Mouse (Mus musculus): ENCODE results near the gene Gas1.

The Gas1 gene

GRCm38 (mm10) chr13:60173186-60173585 lies 4.0 kb downstream of the Gas1 start:
- DNase-seq (ENCODE audit: low spot score), result no peak

- DNase-seq (ENCODE audit: low spot score), result no peak
Observed at GRCm38 (mm10) chr13:60172366-60173017, 4.7 kb downstream of the Gas1 start.

DNA sequence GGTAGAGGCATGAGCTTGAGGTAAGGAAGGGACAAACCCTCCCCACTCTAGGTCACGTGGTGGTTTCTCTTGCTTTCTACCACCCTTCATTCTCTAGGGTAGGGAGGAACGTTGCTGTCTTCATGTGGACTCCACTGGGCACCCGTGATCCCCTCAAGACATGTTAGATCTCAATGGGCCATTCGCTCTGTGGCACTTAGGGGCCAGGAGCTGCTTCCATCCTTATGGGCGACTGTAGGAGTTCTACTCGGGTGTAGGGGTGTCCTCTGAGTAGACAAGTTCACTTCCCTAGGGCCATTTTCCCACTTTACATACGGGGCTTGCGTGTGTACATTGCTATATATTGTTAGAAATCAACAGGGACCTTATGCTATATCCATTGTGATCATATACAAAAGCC lies 5.4 kb downstream of the Gas1 start:
- DNase-seq (ENCODE audit: low spot score), result no peak

- DNase-seq (ENCODE audit: low spot score), result no peak
Observed at GRCm38 (mm10) chr13:60170898-60171715, 6.1 kb downstream of the Gas1 start.

GRCm38 (mm10) chr13:60169026-60169425 lies 8.1 kb downstream of the Gas1 start:
- no peak for DNase-seq (ENCODE audit: low spot score)

DNA sequence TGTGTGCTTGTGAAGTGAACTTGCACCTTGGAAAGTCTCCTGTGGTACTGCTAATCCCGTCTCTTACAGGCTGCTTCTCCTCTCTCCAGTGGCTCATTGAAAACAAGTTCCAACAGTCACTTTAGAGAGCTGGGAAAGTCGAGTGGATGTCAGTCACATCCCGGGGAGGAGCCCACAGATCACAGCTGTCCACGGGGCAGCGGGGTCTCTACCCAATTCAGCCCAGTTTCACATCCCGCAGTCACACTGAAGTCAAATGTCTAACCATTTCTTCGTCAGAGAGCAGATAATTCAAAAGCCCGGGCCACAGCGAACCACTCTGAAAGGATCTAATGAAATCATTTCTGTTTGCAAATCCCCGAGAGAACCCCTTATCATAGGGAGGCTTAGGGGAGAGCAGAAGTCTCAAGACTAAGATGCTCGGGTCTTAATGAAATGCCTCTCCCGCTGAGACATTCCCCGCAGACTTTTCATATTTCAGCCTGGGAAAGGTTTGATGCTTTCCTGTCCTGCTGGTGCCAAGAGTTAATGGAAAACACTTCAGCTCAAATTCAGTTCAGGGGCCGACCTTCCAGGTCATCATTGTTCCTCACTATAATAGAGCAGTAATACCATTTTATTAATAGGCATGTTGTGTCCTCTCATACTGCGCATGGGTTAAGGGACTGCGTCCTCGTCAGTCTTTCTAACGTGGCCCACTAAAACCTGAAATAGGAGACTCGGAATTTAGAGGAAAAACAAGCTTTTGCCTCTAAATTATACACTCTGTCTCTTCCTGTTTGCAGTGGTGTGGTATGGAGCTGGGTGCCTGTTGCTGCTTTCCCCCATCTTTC lies 20.7 kb downstream of the Gas1 start:
- no peak for DNase-seq (ENCODE audit: low spot score)

DNA sequence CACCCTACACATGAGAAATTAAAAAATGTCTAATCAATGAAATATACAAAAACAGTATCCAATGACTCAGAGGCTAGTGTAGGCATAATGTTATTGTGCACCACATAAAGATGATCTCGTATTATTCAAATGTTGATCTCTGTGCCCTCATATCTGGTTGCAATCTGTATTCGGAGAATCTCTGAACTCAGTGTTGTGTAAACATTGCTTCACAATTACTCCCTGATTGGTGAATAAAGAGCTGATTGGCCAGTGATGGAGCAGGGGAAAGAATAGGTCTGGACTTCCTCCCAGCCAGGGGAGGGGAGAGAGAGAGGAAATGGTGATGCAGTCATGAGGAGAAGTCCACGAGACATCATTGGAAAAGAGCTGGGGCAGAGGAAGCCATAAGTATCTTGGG lies 23.0 kb downstream of the Gas1 start:
- DNase-seq (ENCODE audit: low spot score), result no peak

DNA sequence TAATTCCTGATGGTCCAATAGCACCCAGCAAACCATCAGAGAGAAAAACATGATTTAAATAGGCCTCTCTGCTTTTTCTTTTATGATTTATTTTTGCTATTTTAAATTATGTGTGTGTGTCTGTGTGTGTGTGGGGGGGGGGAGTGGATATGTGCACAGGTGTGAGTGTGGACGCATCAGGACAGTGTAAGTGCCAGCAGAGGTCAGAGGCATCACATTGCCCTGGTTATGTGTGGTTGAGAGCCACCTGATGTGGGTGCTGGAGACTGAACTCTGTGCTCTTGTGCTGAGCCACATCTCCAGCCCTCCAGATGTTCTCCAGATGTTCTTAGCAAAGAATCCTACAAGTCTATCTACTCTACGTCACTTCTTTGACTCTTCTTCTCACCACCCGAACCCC lies 28.9 kb downstream of the Gas1 start:
- no peak for DNase-seq (ENCODE audit: low spot score)

GRCm38 (mm10) chr13:60147857-60148181 lies 29.3 kb downstream of the Gas1 start:
- DNase-seq (ENCODE audit: low spot score), result no peak

DNA sequence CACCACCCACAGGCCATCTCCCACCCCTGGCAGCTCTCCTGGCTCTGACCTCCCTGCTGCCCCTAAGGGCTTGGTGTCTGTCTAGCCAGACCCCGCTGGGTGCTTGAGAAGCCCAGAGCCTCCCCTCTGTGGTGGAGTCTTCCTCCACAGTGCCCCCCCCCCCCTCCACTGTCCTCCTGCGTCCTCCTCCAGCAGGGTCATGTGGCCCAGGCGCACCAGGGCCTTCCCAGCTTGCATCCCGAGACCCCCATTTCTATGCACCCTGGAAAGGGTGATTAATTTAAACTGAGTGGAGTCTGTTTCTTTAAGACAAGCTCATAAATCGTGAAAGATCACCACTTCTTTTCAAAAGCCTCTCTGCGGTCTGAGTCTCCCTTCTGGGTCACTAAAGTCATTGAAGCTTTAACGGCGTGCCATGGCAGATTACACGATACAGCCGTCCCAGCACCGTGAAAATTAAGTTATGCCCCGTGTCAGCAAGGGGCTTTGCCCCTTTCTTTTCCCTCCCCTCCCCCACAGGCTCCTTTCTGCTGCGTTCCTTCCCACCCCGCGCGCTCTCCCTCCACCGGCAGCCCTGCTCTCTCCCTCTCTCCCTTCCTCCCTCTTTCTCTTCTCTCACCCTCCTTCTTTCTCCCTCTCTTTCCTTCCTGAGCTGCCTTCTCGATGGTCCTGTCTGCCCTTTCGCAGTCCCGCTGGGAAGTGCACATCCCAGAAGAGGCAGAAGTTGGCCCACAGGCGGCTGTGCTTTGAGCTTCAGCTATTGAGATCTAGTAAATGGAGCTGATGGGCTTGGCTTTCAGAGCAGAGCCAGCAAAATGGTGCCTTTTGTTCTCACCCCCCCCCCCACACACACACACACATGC lies 29.9 kb downstream of the Gas1 start:
- no peak for DNase-seq (ENCODE audit: low spot score)

DNA sequence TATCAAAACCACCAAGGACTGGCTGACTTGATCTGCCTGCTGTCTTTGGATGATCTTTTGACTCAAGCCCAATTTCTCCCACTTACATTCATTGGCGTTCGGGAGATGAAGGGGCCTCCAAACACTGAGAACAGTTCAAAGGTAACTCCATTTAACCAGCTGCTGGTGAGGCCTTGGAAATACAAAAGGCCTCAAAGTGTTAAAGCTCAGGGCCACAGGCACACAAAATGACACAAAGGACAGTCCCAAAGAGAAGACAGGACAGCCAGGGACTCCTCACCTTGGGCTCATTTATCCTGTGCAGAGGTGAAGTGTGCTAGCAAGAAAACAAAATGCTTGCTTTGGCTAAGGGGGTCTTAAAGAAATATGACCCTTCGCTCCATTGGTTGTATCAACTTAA lies 30.9 kb downstream of the Gas1 start:
- DNase-seq (ENCODE audit: low spot score), result no peak

GRCm38 (mm10) chr13:60136962-60137361 lies 40.2 kb downstream of the Gas1 start:
- no peak for DNase-seq (ENCODE audit: low spot score)

- DNase-seq (ENCODE audit: low spot score), result no peak
Observed at GRCm38 (mm10) chr13:60134439-60134799, 42.7 kb downstream of the Gas1 start.

DNA sequence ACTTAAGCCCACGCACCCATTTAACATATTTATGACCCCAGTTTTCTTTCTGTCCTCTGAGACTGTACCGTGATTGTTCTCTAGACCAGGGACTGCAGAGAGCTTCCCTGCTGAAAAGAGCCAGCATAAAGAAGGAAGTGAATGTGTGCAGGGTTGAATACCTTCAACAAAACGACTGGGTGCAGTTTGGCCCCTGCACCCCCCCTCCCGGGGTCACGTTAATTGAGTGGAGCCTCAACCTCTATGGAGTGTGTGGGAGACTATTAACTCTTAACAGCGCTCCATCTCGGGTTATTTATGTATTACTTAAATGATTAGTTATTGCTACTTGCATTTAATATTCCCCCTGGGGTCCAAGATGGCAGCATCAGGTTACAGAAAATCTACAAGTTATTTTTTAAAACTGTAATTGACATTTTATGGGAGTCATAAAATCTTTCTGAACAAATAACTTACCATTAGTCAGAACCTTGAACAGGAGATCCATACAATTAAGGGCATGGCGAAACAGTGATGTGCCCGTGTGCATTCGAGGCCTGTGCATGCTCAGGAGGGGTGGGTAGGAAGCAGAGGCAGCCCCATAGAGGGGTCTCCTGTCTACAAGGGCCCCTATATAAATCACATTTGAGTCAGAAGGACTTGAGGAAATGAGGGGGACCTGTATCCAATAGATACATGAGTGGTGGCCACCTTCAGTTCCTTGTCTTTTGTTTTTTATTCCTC lies 43.3 kb downstream of the Gas1 start:
- no peak for DNase-seq (ENCODE audit: low spot score)

DNA sequence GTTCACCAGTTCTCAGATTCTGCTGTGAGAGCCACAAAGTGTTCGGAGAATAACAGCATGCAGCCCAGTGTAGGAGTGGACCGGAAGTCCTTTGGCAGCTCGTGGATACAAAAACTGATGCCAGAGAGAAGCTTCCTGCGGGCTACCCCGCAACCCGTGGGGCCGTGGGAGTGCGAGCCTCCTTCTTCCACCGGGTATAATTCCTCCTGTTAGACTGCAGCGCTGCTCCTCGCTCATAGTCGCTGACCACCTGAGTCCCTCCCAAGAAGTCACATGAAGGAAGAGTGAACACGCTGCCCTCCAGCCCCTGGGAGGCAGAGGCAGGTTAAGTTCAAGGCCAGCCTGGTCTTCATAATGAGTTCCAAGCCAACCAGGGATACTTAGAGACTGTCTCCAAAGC lies 45.4 kb downstream of the Gas1 start:
- DNase-seq (ENCODE audit: low spot score), result no peak

- no peak for DNase-seq (ENCODE audit: low spot score)
Observed at GRCm38 (mm10) chr13:60129541-60129940, 47.6 kb downstream of the Gas1 start.

DNA sequence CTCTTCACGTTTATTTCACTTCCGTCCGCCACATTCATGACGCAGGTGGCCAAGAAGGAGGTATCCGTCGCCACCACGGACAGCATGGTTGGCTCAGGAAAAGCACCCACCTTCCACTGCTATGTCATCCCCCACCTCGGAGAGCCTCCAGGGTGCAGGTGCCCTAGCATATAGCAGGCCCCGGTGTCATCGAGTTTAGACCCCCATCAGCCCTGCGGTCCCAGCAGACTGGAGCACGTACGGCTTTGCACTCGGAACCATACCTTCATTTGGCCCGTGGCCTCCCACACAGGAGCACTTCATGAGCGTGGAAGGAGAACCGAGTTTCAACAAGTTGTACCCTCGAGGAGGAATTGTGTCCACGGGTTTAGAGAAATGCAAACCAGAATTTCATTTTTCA lies 50.8 kb downstream of the Gas1 start:
- DNase-seq (ENCODE audit: low spot score), result no peak

DNA sequence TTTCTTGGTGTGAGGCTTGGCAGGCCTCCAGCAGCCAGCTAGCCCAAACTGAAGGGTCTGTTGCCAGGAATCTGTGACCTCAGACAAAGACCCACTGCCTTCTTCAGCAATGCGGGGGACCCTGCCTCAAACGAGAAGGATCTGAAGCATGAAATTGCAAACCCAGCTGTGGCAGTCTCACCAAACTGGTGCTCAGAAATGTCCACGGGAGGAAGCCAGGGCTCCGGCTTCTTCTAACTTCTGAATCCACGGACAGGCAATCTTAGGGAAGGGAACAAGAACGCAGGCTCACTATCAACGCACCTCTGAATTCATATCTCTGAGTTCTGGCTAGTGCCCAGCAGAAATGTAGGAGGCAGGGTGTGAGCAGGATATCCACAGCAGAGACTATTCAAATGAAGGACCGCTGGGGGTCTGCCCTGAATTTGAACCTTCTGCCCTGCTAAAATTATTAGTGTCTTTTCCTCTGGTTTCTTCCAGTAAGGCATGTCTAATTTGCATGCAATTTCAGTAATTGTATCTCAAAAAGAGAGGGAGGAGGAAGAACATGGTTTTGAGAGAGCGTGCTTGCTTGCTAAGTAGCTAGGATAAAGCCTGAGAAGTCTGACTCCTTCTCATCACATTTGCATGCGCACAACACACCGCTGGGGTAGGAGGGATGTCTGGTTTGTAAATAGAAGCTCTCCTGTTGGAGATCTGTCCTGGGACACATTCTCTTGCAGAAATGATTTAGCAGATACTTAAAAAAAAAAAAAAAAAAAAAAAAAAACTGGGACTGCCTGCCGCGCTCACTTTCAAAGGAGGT lies 51.5 kb downstream of the Gas1 start:
- DNase-seq (ENCODE audit: low spot score), result no peak

GRCm38 (mm10) chr13:60125020-60125419 lies 52.1 kb downstream of the Gas1 start:
- no peak for DNase-seq (ENCODE audit: low spot score)

DNA sequence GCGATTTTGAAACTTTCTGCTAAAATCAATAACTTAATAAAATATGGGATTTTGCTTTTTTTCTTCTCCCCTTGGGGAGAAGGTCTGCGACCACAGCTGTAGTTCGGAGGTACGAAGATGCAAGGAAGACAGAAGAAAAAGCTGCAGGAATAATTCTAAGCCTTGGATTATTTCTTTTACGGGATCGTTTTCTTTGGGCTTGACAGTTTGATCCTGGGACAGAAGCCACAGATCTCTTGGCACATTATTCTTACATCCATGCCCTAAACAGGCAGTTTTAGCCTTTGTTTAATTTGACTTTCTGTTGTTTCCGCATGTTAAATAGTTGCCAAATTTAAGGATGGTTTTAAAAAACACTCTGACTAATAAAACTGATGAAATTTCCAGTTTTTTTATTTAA lies 52.7 kb downstream of the Gas1 start:
- DNase-seq (ENCODE audit: low spot score), result no peak
